Mouse (Mus musculus) ovary, adult 18-20 months (tissue): ENCODE data around the gene Ctxn1.
"Not testable (repeated sequence)": the region's sequence is repeated elsewhere in the genome, so short reads cannot be mapped to it uniquely, and the experiment has no call there.

ENCODE experiments used
- DNase-seq: peaks from one replicate; pipeline ENCODE4 v3.0.0; 2022; ENCODE audit warnings: low spot score, mixed read lengths

The Ctxn1 gene

GRCm38 (mm10) chr8:4259125-4259804 lies at the start of gene Ctxn1:
Ctxn1 (minus strand) TSS chr8:4259274.
- DNase-seq: peak; percentile 94

- DNase-seq: no peak
Measured at GRCm38 (mm10) chr8:4305838-4306237, 46.8 kb upstream of the Ctxn1 start.

GRCm38 (mm10) chr8:4304124-4304547 lies 45.1 kb upstream of the Ctxn1 start:
- DNase-seq: no peak

GRCm38 (mm10) chr8:4297822-4298221 lies 38.7 kb upstream of the Ctxn1 start:
- DNase-seq: no peak

- no peak for DNase-seq
Measured at GRCm38 (mm10) chr8:4292738-4293137, 33.7 kb upstream of the Ctxn1 start.

- no peak for DNase-seq
Measured at GRCm38 (mm10) chr8:4276111-4276465, 17.0 kb upstream of the Ctxn1 start.

- peak; percentile 91 for DNase-seq
Measured at GRCm38 (mm10) chr8:4275275-4276110, 16.4 kb upstream of the Ctxn1 start, which contains the start of gene Timm44. Timm44 (minus strand) TSS chr8:4275913.

- no peak for DNase-seq
Measured at GRCm38 (mm10) chr8:4269609-4270008, 10.5 kb upstream of the Ctxn1 start.

GRCm38 (mm10) chr8:4267627-4268026 lies 8.6 kb upstream of the Ctxn1 start:
- no peak for DNase-seq

GRCm38 (mm10) chr8:4265160-4265914 lies 6.3 kb upstream of the Ctxn1 start:
- no peak for DNase-seq

- DNase-seq: no peak
Measured at GRCm38 (mm10) chr8:4263105-4263791, 4.2 kb upstream of the Ctxn1 start.

GRCm38 (mm10) chr8:4259805-4260170 lies 714 bp upstream of the Ctxn1 start:
- no peak for DNase-seq

GRCm38 (mm10) chr8:4258678-4259077 lies 396 bp downstream of the Ctxn1 start:
- DNase-seq: no peak

- DNase-seq: peak; percentile 49
Measured at GRCm38 (mm10) chr8:4258233-4258632, 841 bp downstream of the Ctxn1 start.

GRCm38 (mm10) chr8:4257350-4257749 lies 1.7 kb downstream of the Ctxn1 start:
- DNase-seq: no peak

- no peak for DNase-seq
Measured at GRCm38 (mm10) chr8:4256911-4257310, 2.2 kb downstream of the Ctxn1 start.

GRCm38 (mm10) chr8:4255471-4255870 lies 3.6 kb downstream of the Ctxn1 start:
- DNase-seq: not testable (repeated sequence)

GRCm38 (mm10) chr8:4254001-4254400 lies 5.1 kb downstream of the Ctxn1 start:
- DNase-seq: no peak

- peak; percentile 91 for DNase-seq
Measured at GRCm38 (mm10) chr8:4252934-4253841, 5.9 kb downstream of the Ctxn1 start, which contains the start of gene Snapc2. Snapc2 (plus strand) TSS chr8:4253080.

GRCm38 (mm10) chr8:4252116-4252760 lies 6.8 kb downstream of the Ctxn1 start:
- no peak for DNase-seq
